Mouse (Mus musculus): ENCODE data around the gene Adgrg2. TPM values are rescaled to one million over a fixed set of nuclear protein-coding genes. Genes with fewer than 3 reads are reported as not detected.

Gene Adgrg2
- total and polyA plus RNA-seq, 3 experiments: 0.80 to 1.2 (median 0.93) TPM

GRCm38 (mm10) chrX:160489784-160490183, 99.3 kb downstream of the Adgrg2 start:
- Histone ChIP-seq H3K4me1 (ENCODE audit: control insufficient read depth, insufficient read depth, low read length) (no peaks in the 10 kb centered on the region), H3K27me3 (ENCODE audit: control insufficient read depth, insufficient read depth, low read length) (no peaks in the 10 kb centered on the region), H3K9ac (ENCODE audit: low read depth, low read length) (no peak overlapping the region), H3K4me3 (no peak overlapping the region), H3K79me2 (replicated peaks; ENCODE audit: control insufficient read depth, insufficient read depth, low read length) (no peaks in the 10 kb centered on the region), H3K36me3 (ENCODE audit: control insufficient read depth, insufficient read depth, low read length) (no peaks in the 10 kb centered on the region), H3K27ac (no peak overlapping the region)
- DNase-seq: no peak
- 51% methylated on average over 2 of the region's 2 CpGs for WGBS
- intact Hi-C loops (cut with DNase I): no loop called here
- no peak for TF ChIP-seq CTCF (IDR thresholded peaks at IDR 0.05)
- no peak for TF ChIP-seq POLR2A (IDR thresholded peaks at IDR 0.05; ENCODE audit: insufficient read depth, low read depth, low read length)
- TF ChIP-seq EP300 (IDR thresholded peaks at IDR 0.05; ENCODE audit: insufficient read depth, low read depth, low read length): no peak

GRCm38 (mm10) chrX:160494333-160494732, 103.8 kb downstream of the Adgrg2 start:
- Histone ChIP-seq H3K27ac (no peak overlapping the region), H3K4me3 (no peak overlapping the region), H3K36me3 (ENCODE audit: control insufficient read depth, insufficient read depth, low read length) (no peaks in the 10 kb centered on the region), H3K27me3 (ENCODE audit: control insufficient read depth, insufficient read depth, low read length) (no peaks in the 10 kb centered on the region), H3K9ac (ENCODE audit: low read depth, low read length) (no peak overlapping the region), H3K79me2 (replicated peaks; ENCODE audit: control insufficient read depth, insufficient read depth, low read length) (no peaks in the 10 kb centered on the region), H3K4me1 (ENCODE audit: control insufficient read depth, insufficient read depth, low read length) (no peaks in the 10 kb centered on the region)
- intact Hi-C loops (cut with DNase I): no loop called here
- no peak for TF ChIP-seq POLR2A (IDR thresholded peaks at IDR 0.05; ENCODE audit: insufficient read depth, low read depth, low read length)
- no peak for TF ChIP-seq EP300 (IDR thresholded peaks at IDR 0.05; ENCODE audit: insufficient read depth, low read depth, low read length)
- 43% methylated on average over 3 of the region's 3 CpGs for WGBS
- DNase-seq: no peak

DNA sequence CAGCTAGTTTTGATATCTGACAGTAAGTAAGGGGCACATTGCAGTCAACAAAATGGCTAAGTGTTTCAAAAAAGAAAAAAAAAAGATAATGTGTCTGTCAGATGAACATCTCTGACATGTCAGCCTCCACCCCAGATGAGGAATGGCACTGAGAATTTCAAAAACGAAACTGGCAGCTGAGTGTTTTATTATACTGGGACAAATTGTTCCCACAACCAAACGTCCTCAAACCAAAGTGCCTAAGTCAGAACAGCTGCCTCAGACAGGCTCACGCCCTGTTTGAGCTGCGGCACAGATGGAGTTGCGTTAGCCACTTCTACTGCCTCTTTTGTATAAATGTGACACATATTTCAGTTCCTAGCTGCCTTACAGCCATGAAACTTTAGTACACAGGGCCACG, 104.4 kb downstream of the Adgrg2 start:
- DNase-seq: no peak
- WGBS: 70% methylated on average over 6 of the region's 6 CpGs
- H3K27me3 ChIP-seq (ENCODE audit: control insufficient read depth, insufficient read depth, low read length): no peaks in the 10 kb centered on the region
- no peak overlapping the region for H3K4me3 ChIP-seq
- H3K4me1 ChIP-seq (ENCODE audit: control insufficient read depth, insufficient read depth, low read length): no peaks in the 10 kb centered on the region
- no peaks in the 10 kb centered on the region for H3K79me2 ChIP-seq (replicated peaks; ENCODE audit: control insufficient read depth, insufficient read depth, low read length)
- no peak overlapping the region for H3K9ac ChIP-seq (ENCODE audit: low read depth, low read length)
- intact Hi-C loops (cut with DNase I): no loop called here
- H3K27ac ChIP-seq: no peak overlapping the region
- TF ChIP-seq CTCF (IDR thresholded peaks at IDR 0.05) (no peak), EP300 (IDR thresholded peaks at IDR 0.05; ENCODE audit: insufficient read depth, low read depth, low read length) (no peak), POLR2A (IDR thresholded peaks at IDR 0.05; ENCODE audit: insufficient read depth, low read depth, low read length) (no peak)
- no peaks in the 10 kb centered on the region for H3K36me3 ChIP-seq (ENCODE audit: control insufficient read depth, insufficient read depth, low read length)

- Histone ChIP-seq H3K9ac (ENCODE audit: low read depth, low read length) (no peak overlapping the region), H3K27me3 (ENCODE audit: control insufficient read depth, insufficient read depth, low read length) (no peaks in the 10 kb centered on the region), H3K4me3 (no peak overlapping the region), H3K79me2 (replicated peaks; ENCODE audit: control insufficient read depth, insufficient read depth, low read length) (no peaks in the 10 kb centered on the region), H3K36me3 (ENCODE audit: control insufficient read depth, insufficient read depth, low read length) (no peaks in the 10 kb centered on the region), H3K27ac (no peak overlapping the region), H3K4me1 (ENCODE audit: control insufficient read depth, insufficient read depth, low read length) (no peaks in the 10 kb centered on the region)
- 61% methylated on average over 5 of the region's 5 CpGs for WGBS
- DNase-seq: no peak
- TF ChIP-seq EP300 (IDR thresholded peaks at IDR 0.05; ENCODE audit: insufficient read depth, low read depth, low read length) (no peak), POLR2A (IDR thresholded peaks at IDR 0.05; ENCODE audit: insufficient read depth, low read depth, low read length) (no peak), CTCF (IDR thresholded peaks at IDR 0.05) (no peak)
- intact Hi-C loops (cut with DNase I): no loop called here
Measured at GRCm38 (mm10) chrX:160496473-160496872, 106.0 kb downstream of the Adgrg2 start.

DNA sequence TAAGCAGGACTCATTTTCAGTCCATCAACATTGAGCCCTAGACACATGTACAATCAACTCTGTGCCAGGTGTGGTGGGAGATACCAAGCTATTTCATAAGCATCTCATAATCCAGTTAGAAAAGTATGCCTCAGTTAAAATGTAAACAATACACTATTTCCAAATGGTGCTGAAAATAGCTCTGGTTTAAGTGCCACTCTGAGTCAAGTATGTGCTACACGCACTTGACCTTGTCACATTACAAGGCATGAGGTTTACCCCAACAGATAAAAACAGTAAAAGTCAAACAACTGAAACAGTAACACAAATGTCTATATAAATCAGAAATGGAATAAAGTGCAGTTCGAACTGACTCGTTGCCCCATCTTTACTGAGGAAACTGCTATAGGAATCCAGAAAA, 110.6 kb downstream of the Adgrg2 start:
- H3K4me3 ChIP-seq: no peak overlapping the region
- no peak overlapping the region; the same call in 1 of the 2 replicates for H3K27ac ChIP-seq
- 76% methylated on average over 3 of the region's 3 CpGs for WGBS
- H3K36me3 ChIP-seq (ENCODE audit: control insufficient read depth, insufficient read depth, low read length): no peaks in the 10 kb centered on the region
- no peaks in the 10 kb centered on the region; the same call in 1 of the 2 replicates for H3K4me1 ChIP-seq (ENCODE audit: control insufficient read depth, insufficient read depth, low read length)
- TF ChIP-seq EP300 (IDR thresholded peaks at IDR 0.05; ENCODE audit: insufficient read depth, low read depth, low read length) (no peak), POLR2A (IDR thresholded peaks at IDR 0.05; ENCODE audit: insufficient read depth, low read depth, low read length) (no peak), CTCF (IDR thresholded peaks at IDR 0.05) (no peak)
- H3K27me3 ChIP-seq (ENCODE audit: control insufficient read depth, insufficient read depth, low read length): no peaks in the 10 kb centered on the region
- H3K9ac ChIP-seq (ENCODE audit: low read depth, low read length): no peak overlapping the region
- no peak for DNase-seq
- no peaks in the 10 kb centered on the region for H3K79me2 ChIP-seq (replicated peaks; ENCODE audit: control insufficient read depth, insufficient read depth, low read length)
- intact Hi-C loops (cut with DNase I): loop anchor here (5.0 to 10.0 kb wide), 2 partner anchors 266 to 366 kb away; partner anchors contain the start of genes Pdha1 and Rs1

DNA sequence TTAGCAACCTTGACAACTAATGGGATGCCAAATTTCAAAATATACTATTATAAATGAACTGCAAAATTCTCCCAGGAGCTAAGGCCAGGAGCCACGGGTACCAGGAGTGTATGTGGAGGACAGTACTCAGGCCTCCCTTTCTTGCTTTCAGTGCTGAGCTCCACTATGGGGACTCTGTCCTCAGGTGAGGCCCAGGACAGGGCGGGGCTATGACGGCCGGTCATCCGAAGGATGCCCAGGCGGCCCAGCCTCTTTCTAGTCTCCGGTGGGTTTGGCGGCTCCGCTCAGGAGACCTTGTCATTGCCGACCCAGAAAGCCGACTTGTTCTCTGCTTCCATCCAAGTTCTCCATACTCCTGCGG, 111.2 kb downstream of the Adgrg2 start:
- peak overlapping the region; percentile 94 for H3K27ac ChIP-seq
- no peaks in the 10 kb centered on the region for H3K27me3 ChIP-seq (ENCODE audit: control insufficient read depth, insufficient read depth, low read length)
- H3K4me1 ChIP-seq (ENCODE audit: control insufficient read depth, insufficient read depth, low read length): no peaks in the 10 kb centered on the region; the same call in 1 of the 2 replicates
- no peaks in the 10 kb centered on the region for H3K36me3 ChIP-seq (ENCODE audit: control insufficient read depth, insufficient read depth, low read length)
- intact Hi-C loops (cut with DNase I): loop anchor here (5.0 to 10.0 kb wide), 2 partner anchors 266 to 367 kb away; partner anchors contain the start of genes Pdha1 and Rs1
- no peak for TF ChIP-seq POLR2A (IDR thresholded peaks at IDR 0.05; ENCODE audit: insufficient read depth, low read depth, low read length)
- no peak for TF ChIP-seq CTCF (IDR thresholded peaks at IDR 0.05)
- TF ChIP-seq EP300 (IDR thresholded peaks at IDR 0.05; ENCODE audit: insufficient read depth, low read depth, low read length): no peak
- H3K9ac ChIP-seq (ENCODE audit: low read depth, low read length): peak overlapping the region; percentile 90
- H3K79me2 ChIP-seq (replicated peaks; ENCODE audit: control insufficient read depth, insufficient read depth, low read length): no peaks in the 10 kb centered on the region
- WGBS: 8% methylated on average over 12 of the region's 12 CpGs
- H3K4me3 ChIP-seq: peak overlapping the region; percentile 79
- no peak for DNase-seq
